In genomic region chr5:67599935-67600334, GRCm38 (mm10) we compare ENCODE assay signal across 24 mouse cellular contexts. TPM values are rescaled to one million over a fixed set of nuclear protein-coding genes. Genes with fewer than 3 reads are reported as not detected.
DNase-seq lines count a peak whose midpoint lies in the region; ATAC-seq lines count a peak whose summit lies in the region.
"Had no signal": no experiment of that assay in that cellular context is flagged by ENCODE, and none has a peak within 500 bp of the region (broad histone marks: within the 10 kb centered on the region; RNA-seq: fewer than 3 reads in every experiment).

No protein-coding gene starts in this region.

- no peak overlapping the region for H3K4me2 ChIP-seq in kidney, embryonic 15.5 days
- H3K4me2 ChIP-seq in kidney, embryonic 16.5 days (replicated peaks; ENCODE audit: low read depth, low read length): no peak overlapping the region
- H3K4me2 ChIP-seq: heart, embryonic 11.5 days; heart, embryonic 15.5 days; hindbrain, embryonic 15.5 days had no signal

- no peaks in the 10 kb centered on the region for H3K9me3 ChIP-seq in kidney, embryonic 15.5 days (replicated peaks)
- no peaks in the 10 kb centered on the region for H3K9me3 ChIP-seq in kidney, embryonic 16.5 days (ENCODE audit: low read length)
- H3K9me3 ChIP-seq: embryonic facial prominence, embryonic 10.5 days; forebrain, embryonic 10.5 days; heart, embryonic 15.5 days; hindbrain, embryonic 15.5 days had no signal

- DNase-seq in A20 (ENCODE audit: low read depth, low spot score): peak; percentile 8
- no peak for DNase-seq in urinary bladder, postnatal 4 days (ENCODE audit: low spot score in 2 of 2)
- no peak for DNase-seq in gastrocnemius, postnatal 25 days
- no peak for DNase-seq in adrenal gland, adult 8-10 months
- DNase-seq: adrenal gland, postnatal 25 days; cerebellum, adult 18-20 months; cerebellum, adult 9-11 months; cerebellum, postnatal 36 days; heart, adult 2 months had no signal

- no peak for ATAC-seq in kidney, embryonic 15.5 days (replicated peaks; ENCODE audit: low FRiP score)
- no peak for ATAC-seq in kidney, embryonic 16.5 days (ENCODE audit: low FRiP score, low TSS enrichment)
- peak; percentile 99 for ATAC-seq in granulocyte monocyte progenitor cell, adult 5-6 weeks (replicated peaks; ENCODE audit: poor library complexity, severe bottlenecking)
- ATAC-seq in neutrophil, adult 5-6 weeks (ENCODE audit: extremely low read depth, insufficient number of reproducible peaks, low FRiP score, poor library complexity, severe bottlenecking): peak; percentile 56; the same call in 1 of the 2 replicates
- ATAC-seq: activated CD4-positive, CD25-positive, alpha-beta regulatory T cell, adult 4 months; CD4-positive, CD25-positive, alpha-beta regulatory T cell, adult 4 months; forebrain, embryonic 14.5 days; Patski had no signal

- WGBS in kidney, embryonic 15.5 days: 75% methylated on average over 9 of the region's 9 CpGs
- 77% methylated on average over 9 of the region's 9 CpGs for WGBS in kidney, embryonic 16.5 days

- no peak overlapping the region for H3K4me3 ChIP-seq in kidney, embryonic 15.5 days (replicated peaks)
- no peak overlapping the region for H3K4me3 ChIP-seq in kidney, embryonic 16.5 days (ENCODE audit: low read length)
- H3K4me3 ChIP-seq: embryonic facial prominence, embryonic 10.5 days; erythroblast, embryonic 14.5 days; forebrain, embryonic 10.5 days; heart, adult 2 months; heart, embryonic 15.5 days; hindbrain, embryonic 15.5 days had no signal

- no peak overlapping the region for H3K9ac ChIP-seq in kidney, embryonic 15.5 days
- no peak overlapping the region for H3K9ac ChIP-seq in kidney, embryonic 16.5 days (replicated peaks; ENCODE audit: low read length)
- H3K9ac ChIP-seq: heart, embryonic 15.5 days; hindbrain, embryonic 15.5 days had no signal

- H3K27ac ChIP-seq in kidney, embryonic 15.5 days: 0 out of 2 replicates have a peak overlapping the region, but pooled peaks have one; percentile 27
- H3K27ac ChIP-seq in kidney, embryonic 16.5 days (ENCODE audit: low read length): no peak overlapping the region
- H3K27ac ChIP-seq: embryonic facial prominence, embryonic 10.5 days; forebrain, embryonic 10.5 days; heart, adult 2 months; heart, embryonic 15.5 days; hindbrain, embryonic 15.5 days had no signal

- H3K4me1 ChIP-seq in kidney, embryonic 15.5 days: peaks cover 28% of the 10 kb centered on the region
- H3K4me1 ChIP-seq in kidney, embryonic 16.5 days (ENCODE audit: insufficient read depth, low read length): peaks cover 14% of the 10 kb centered on the region
- H3K4me1 ChIP-seq: embryonic facial prominence, embryonic 10.5 days; heart, embryonic 15.5 days had no signal

- no peaks in the 10 kb centered on the region for H3K36me3 ChIP-seq in kidney, embryonic 15.5 days
- no peaks in the 10 kb centered on the region for H3K36me3 ChIP-seq in kidney, embryonic 16.5 days (ENCODE audit: insufficient read depth, low read length)
- H3K36me3 ChIP-seq: embryonic facial prominence, embryonic 10.5 days; forebrain, embryonic 10.5 days; heart, embryonic 15.5 days; hindbrain, embryonic 15.5 days had no signal

- H3K27me3 ChIP-seq in kidney, embryonic 15.5 days: peaks cover 3% of the 10 kb centered on the region; the same call in 1 of the 2 replicates
- peaks cover 2% of the 10 kb centered on the region; the same call in 1 of the 2 replicates for H3K27me3 ChIP-seq in kidney, embryonic 16.5 days (ENCODE audit: insufficient read depth, low read length)

RNA-seq across cellular contexts. Expression of gene Shisa3, which starts 7.7 kb away (rescaled TPM):
- 116 and 119 TPM in 2 replicates for polyA plus RNA-seq in kidney, embryonic 15.5 days (2015; fragmentation: Nextera tagmentation; extraction: Ambion mirVana)
- 92.3 and 109 TPM in 2 replicates for polyA plus RNA-seq in kidney, embryonic 16.5 days (2015; fragmentation: Nextera tagmentation; extraction: Ambion mirVana)
- not detected in 2 replicates for total RNA-seq in granulocyte monocyte progenitor cell, adult 5-6 weeks (2014; fragmentation: Nextera tagmentation)
- not detected in 2 replicates for total RNA-seq in granulocyte monocyte progenitor cell, adult 5-6 weeks (2017)
- total RNA-seq in neutrophil, adult 5-6 weeks (2017): 0.37 TPM in 1 of 2 replicates, not detected in the other
- 1 to 10 TPM in 1 of 2 experiments, under 1 TPM in 1; 0.94 to 1.9 TPM for total RNA-seq in gastrocnemius, postnatal 25 days (2021)
- total RNA-seq in adrenal gland, adult 8-10 months (2022): 1 to 10 TPM in 2 of 4 experiments, under 1 TPM in 2; 0.52 to 2.0 (median 1.2) TPM
- total RNA-seq: MEL had no signal
- polyA plus RNA-seq: erythroblast, embryonic 14.5 days; Patski had no signal

Comparison
In these comparisons a context has a peak if more than half of its experiments do, and no peak if none do; other contexts are left out.
1. ATAC-seq: peak in granulocyte monocyte progenitor cell, adult 5-6 weeks (single experiment) and neutrophil, adult 5-6 weeks (single experiment); none in kidney, embryonic 15.5 days (single experiment) and kidney, embryonic 16.5 days (single experiment).